Mouse (Mus musculus): ENCODE results near the gene Mrs2. TPM values are rescaled to one million over a fixed set of nuclear protein-coding genes. Genes with fewer than 3 reads are reported as not detected.
A peak's percentile ranks its signal among the peaks of the same experiment; 100 is the strongest.
"Not testable (repeated sequence)": the region's sequence is repeated elsewhere in the genome, so short reads cannot be mapped to it uniquely, and the experiment has no call there.

The Mrs2 gene
- polyA plus RNA-seq, 1 experiment from 2014 or later: 17.6 TPM

- 96% methylated on average over 3 of the region's 3 CpGs for WGBS
- H3K9ac ChIP-seq (replicated peaks); H3K4me2 ChIP-seq (replicated peaks); H3K27ac ChIP-seq (replicated peaks); H3K27me3 ChIP-seq; H3K4me3 ChIP-seq; H3K4me1 ChIP-seq; H3K9me3 ChIP-seq; ATAC-seq (replicated peaks); H3K36me3 ChIP-seq: not testable (repeated sequence)
These were observed 48.4 kb downstream of the Mrs2 start for GRCm38 (mm10) chr13:24971776-24972175.

- no peaks in the 10 kb centered on the region for H3K9me3 ChIP-seq
- peaks cover 3% of the 10 kb centered on the region; the same call in 1 of the 2 replicates for H3K4me1 ChIP-seq
- no peaks in the 10 kb centered on the region for H3K36me3 ChIP-seq
- H3K27ac ChIP-seq (replicated peaks): no peak overlapping the region
- 0 out of 2 replicates have a peak, but pooled peaks have one; percentile 41 for ATAC-seq (replicated peaks)
- H3K27me3 ChIP-seq: no peaks in the 10 kb centered on the region
- peak overlapping the region; percentile 39 for H3K4me2 ChIP-seq (replicated peaks)
- H3K4me3 ChIP-seq: peak overlapping the region; percentile 30
- peak overlapping the region; percentile 4; the same call in 1 of the 2 replicates for H3K9ac ChIP-seq (replicated peaks)
- 39% methylated on average over 5 of the region's 5 CpGs for WGBS
These were observed 54.4 kb downstream of the Mrs2 start for GRCm38 (mm10) chr13:24965846-24966201.

GRCm38 (mm10) chr13:24965130-24965845 lies 54.9 kb downstream of the Mrs2 start:
- peak overlapping the region; percentile 39 for H3K4me2 ChIP-seq (replicated peaks)
- H3K9me3 ChIP-seq: no peaks in the 10 kb centered on the region
- peak overlapping the region; percentile 4; the same call in 1 of the 2 replicates for H3K9ac ChIP-seq (replicated peaks)
- H3K27me3 ChIP-seq: no peaks in the 10 kb centered on the region
- no peak overlapping the region for H3K27ac ChIP-seq (replicated peaks)
- ATAC-seq (replicated peaks): peak; percentile 57; the same call in 1 of the 2 replicates
- WGBS: 19% methylated on average over 15 of the region's 15 CpGs
- H3K4me3 ChIP-seq: peak overlapping the region; percentile 30
- H3K36me3 ChIP-seq: no peaks in the 10 kb centered on the region
- peaks cover 3% of the 10 kb centered on the region; the same call in 1 of the 2 replicates for H3K4me1 ChIP-seq

GRCm38 (mm10) chr13:24962119-24962518 lies 58.1 kb downstream of the Mrs2 start:
- Histone ChIP-seq H3K4me2 (replicated peaks) (no peak overlapping the region), H3K27ac (replicated peaks) (no peak overlapping the region), H3K9ac (replicated peaks) (no peak overlapping the region), H3K9me3 (no peaks in the 10 kb centered on the region), H3K4me3 (no peak overlapping the region), H3K4me1 (peaks cover 3% of the 10 kb centered on the region; the same call in 1 of the 2 replicates), H3K27me3 (no peaks in the 10 kb centered on the region), H3K36me3 (no peaks in the 10 kb centered on the region)
- 87% methylated on average over 8 of the region's 8 CpGs for WGBS
- no peak for ATAC-seq (replicated peaks)

- Histone ChIP-seq H3K36me3 (no peaks in the 10 kb centered on the region), H3K27ac (replicated peaks) (no peak overlapping the region), H3K4me2 (replicated peaks) (no peak overlapping the region), H3K27me3 (no peaks in the 10 kb centered on the region), H3K9ac (replicated peaks) (no peak overlapping the region), H3K9me3 (no peaks in the 10 kb centered on the region), H3K4me3 (no peak overlapping the region), H3K4me1 (no peaks in the 10 kb centered on the region)
- no peak for ATAC-seq (replicated peaks)
- 78% methylated on average over 3 of the region's 3 CpGs for WGBS
These were observed 60.1 kb downstream of the Mrs2 start for GRCm38 (mm10) chr13:24960084-24960483.

GRCm38 (mm10) chr13:24958671-24959070 lies 61.5 kb downstream of the Mrs2 start:
- Histone ChIP-seq H3K9me3 (no peaks in the 10 kb centered on the region), H3K4me2 (replicated peaks) (no peak overlapping the region), H3K36me3 (no peaks in the 10 kb centered on the region), H3K4me1 (no peaks in the 10 kb centered on the region), H3K4me3 (no peak overlapping the region), H3K9ac (replicated peaks) (no peak overlapping the region), H3K27ac (replicated peaks) (no peak overlapping the region), H3K27me3 (no peaks in the 10 kb centered on the region)
- WGBS: 91% methylated on average over 11 of the region's 11 CpGs
- no peak for ATAC-seq (replicated peaks)

GRCm38 (mm10) chr13:24955500-24955899 lies 64.7 kb downstream of the Mrs2 start:
- Histone ChIP-seq H3K4me3 (no peak overlapping the region), H3K9me3 (no peaks in the 10 kb centered on the region), H3K4me1 (no peaks in the 10 kb centered on the region), H3K9ac (replicated peaks) (no peak overlapping the region), H3K27me3 (no peaks in the 10 kb centered on the region), H3K27ac (replicated peaks) (no peak overlapping the region), H3K36me3 (no peaks in the 10 kb centered on the region), H3K4me2 (replicated peaks) (no peak overlapping the region)
- no peak for ATAC-seq (replicated peaks)
- WGBS: 19% methylated on average over 10 of the region's 10 CpGs

GRCm38 (mm10) chr13:24955091-24955490 lies 65.1 kb downstream of the Mrs2 start:
- Histone ChIP-seq H3K9me3 (no peaks in the 10 kb centered on the region), H3K27me3 (no peaks in the 10 kb centered on the region)

GRCm38 (mm10) chr13:24952659-24953058 lies 67.5 kb downstream of the Mrs2 start:
- ATAC-seq (replicated peaks): no peak
- Histone ChIP-seq H3K9ac (replicated peaks) (no peak overlapping the region), H3K4me1 (no peaks in the 10 kb centered on the region), H3K27ac (replicated peaks) (no peak overlapping the region), H3K4me3 (no peak overlapping the region), H3K36me3 (no peaks in the 10 kb centered on the region), H3K9me3 (no peaks in the 10 kb centered on the region), H3K4me2 (replicated peaks) (no peak overlapping the region), H3K27me3 (no peaks in the 10 kb centered on the region)
- 83% methylated on average over 7 of the region's 7 CpGs for WGBS

More at GRCm38 (mm10) chr13:24955091-24955490, 65.1 kb downstream of the Mrs2 start:
- H3K9ac ChIP-seq (replicated peaks): no peak overlapping the region
- H3K4me3 ChIP-seq: no peak overlapping the region
- 61% methylated on average over 11 of the region's 11 CpGs for WGBS
- no peak overlapping the region for H3K27ac ChIP-seq (replicated peaks)
- no peak overlapping the region for H3K4me2 ChIP-seq (replicated peaks)
- H3K4me1 ChIP-seq: no peaks in the 10 kb centered on the region
- no peaks in the 10 kb centered on the region for H3K36me3 ChIP-seq
- ATAC-seq (replicated peaks): no peak

GRCm38 (mm10) chr13:24948870-24949269 lies 71.3 kb downstream of the Mrs2 start:
- H3K27me3 ChIP-seq: no peaks in the 10 kb centered on the region
- ATAC-seq (replicated peaks): no peak
- H3K36me3 ChIP-seq: no peaks in the 10 kb centered on the region
- no peak overlapping the region for H3K9ac ChIP-seq (replicated peaks)
- no peaks in the 10 kb centered on the region for H3K4me1 ChIP-seq
- H3K9me3 ChIP-seq: no peaks in the 10 kb centered on the region
- 90% methylated on average over 6 of the region's 6 CpGs for WGBS
- H3K27ac ChIP-seq (replicated peaks): no peak overlapping the region
- H3K4me2 ChIP-seq (replicated peaks): no peak overlapping the region
- no peak overlapping the region for H3K4me3 ChIP-seq

GRCm38 (mm10) chr13:24947158-24947557 lies 73.0 kb downstream of the Mrs2 start:
- Histone ChIP-seq H3K9me3 (no peaks in the 10 kb centered on the region), H3K4me2 (replicated peaks) (no peak overlapping the region), H3K27me3 (no peaks in the 10 kb centered on the region), H3K36me3 (no peaks in the 10 kb centered on the region), H3K27ac (replicated peaks) (no peak overlapping the region), H3K4me1 (no peaks in the 10 kb centered on the region), H3K9ac (replicated peaks) (no peak overlapping the region), H3K4me3 (no peak overlapping the region)
- ATAC-seq (replicated peaks): no peak
- WGBS: 90% methylated on average over 5 of the region's 5 CpGs

GRCm38 (mm10) chr13:24945567-24945966 lies 74.6 kb downstream of the Mrs2 start:
- Histone ChIP-seq H3K36me3 (no peaks in the 10 kb centered on the region), H3K4me3 (no peak overlapping the region), H3K27me3 (no peaks in the 10 kb centered on the region), H3K9ac (replicated peaks) (no peak overlapping the region), H3K27ac (replicated peaks) (no peak overlapping the region), H3K9me3 (no peaks in the 10 kb centered on the region), H3K4me1 (no peaks in the 10 kb centered on the region), H3K4me2 (replicated peaks) (no peak overlapping the region)
- 16% methylated on average over 4 of the region's 4 CpGs for WGBS
- no peak for ATAC-seq (replicated peaks)

- Histone ChIP-seq H3K9ac (replicated peaks) (no peak overlapping the region), H3K4me2 (replicated peaks) (no peak overlapping the region), H3K9me3 (no peaks in the 10 kb centered on the region), H3K27ac (replicated peaks) (no peak overlapping the region), H3K4me1 (peaks cover 2% of the 10 kb centered on the region), H3K4me3 (no peak overlapping the region), H3K36me3 (no peaks in the 10 kb centered on the region), H3K27me3 (no peaks in the 10 kb centered on the region)
- 83% methylated on average over 8 of the region's 8 CpGs for WGBS
- no peak for ATAC-seq (replicated peaks)
These were observed 76.9 kb downstream of the Mrs2 start for GRCm38 (mm10) chr13:24943303-24943702.
